Mouse (Mus musculus): ENCODE data around the gene Rab44.

Gene Rab44

GRCm38 (mm10) chr17:29170431-29171000, 56.6 kb downstream of the Rab44 start:
- no peak for DNase-seq

GRCm38 (mm10) chr17:29171001-29171772, 57.2 kb downstream of the Rab44 start:
- peak; percentile 81 for DNase-seq

DNA sequence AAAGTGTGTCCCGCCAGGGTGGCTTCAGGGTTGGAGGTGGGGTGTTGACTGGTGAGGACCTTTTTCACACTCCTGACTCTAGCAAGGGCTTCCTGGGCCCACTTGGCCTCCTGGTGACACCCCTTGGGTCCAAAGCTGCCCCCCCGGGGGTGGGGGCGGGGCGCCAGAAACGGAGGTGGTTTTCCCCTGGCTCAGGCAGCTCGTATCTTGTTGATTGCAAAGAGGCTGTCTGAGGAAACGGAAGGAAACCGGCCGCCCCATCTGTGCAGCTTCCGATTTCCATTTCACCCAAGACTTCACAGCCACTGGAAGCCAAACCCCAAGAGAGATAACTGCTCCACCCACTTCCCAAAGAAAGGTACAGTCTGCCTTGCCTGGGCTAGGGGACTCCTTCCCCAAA, 58.1 kb downstream of the Rab44 start:
- no peak for DNase-seq

- no peak for DNase-seq
Measured at GRCm38 (mm10) chr17:29173165-29173564, 59.2 kb downstream of the Rab44 start.

DNA sequence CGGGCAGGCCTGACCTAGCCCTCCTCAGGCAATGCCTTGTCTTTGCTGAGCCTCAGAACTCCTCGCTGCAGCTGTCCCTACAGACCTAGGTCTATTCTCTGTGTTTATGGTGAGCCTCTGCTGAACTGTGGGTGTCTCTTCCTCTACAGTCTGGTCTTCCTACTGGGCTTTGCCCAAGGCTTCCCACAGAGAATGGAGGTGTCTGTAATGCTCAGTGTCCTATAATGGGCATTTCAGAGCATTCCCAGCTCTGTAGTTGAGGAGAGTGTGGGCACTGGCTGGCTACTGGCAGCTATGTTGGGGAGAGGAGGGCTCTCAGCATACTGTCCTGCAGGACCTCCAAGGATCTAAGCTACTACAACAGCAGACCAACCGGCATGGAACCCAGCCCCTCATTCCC, 61.7 kb downstream of the Rab44 start:
- peak; percentile 39 for DNase-seq

- DNase-seq: peak; percentile 82
Measured at GRCm38 (mm10) chr17:29176391-29177267, 62.7 kb downstream of the Rab44 start.

- DNase-seq: no peak
Measured at GRCm38 (mm10) chr17:29178503-29179059, 64.6 kb downstream of the Rab44 start.

- no peak for DNase-seq
Measured at GRCm38 (mm10) chr17:29179917-29180316, 66.0 kb downstream of the Rab44 start.

DNA sequence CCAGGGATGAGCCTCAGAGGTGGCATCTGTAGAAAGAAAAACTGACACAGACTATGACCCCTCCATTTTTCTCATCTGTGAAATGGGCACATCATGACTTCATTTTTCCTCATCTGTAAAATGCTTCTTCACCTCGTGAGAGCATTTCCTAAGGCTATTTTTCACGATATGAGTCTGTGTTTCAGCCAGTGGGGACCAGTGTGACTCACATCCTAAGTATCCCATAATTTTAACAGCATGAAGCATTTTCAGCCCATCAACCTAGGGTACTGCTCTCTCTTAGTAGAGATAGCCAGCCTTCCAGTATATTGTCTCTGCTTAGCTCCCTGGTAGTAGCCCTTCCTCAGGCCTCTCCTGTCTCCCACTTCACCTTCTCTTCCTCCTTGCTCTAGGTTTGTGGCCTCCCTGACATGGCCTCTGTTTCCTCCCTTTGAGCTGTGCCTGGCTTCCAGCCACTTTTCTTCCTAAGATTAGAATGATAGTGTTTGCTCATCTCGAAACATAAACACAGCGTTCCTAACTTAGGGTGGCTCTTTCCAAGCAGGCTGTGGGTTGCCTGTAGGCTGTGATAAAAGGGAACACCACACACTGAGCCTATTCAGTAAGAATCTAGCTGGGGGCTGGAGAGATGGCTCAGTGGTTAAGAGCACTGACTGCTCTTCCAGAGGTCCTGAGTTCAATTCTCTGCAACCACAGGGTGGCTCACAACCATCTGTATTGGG, 66.6 kb downstream of the Rab44 start:
- DNase-seq: peak; percentile 20

GRCm38 (mm10) chr17:29181751-29182150, 67.8 kb downstream of the Rab44 start:
- no peak for DNase-seq

DNA sequence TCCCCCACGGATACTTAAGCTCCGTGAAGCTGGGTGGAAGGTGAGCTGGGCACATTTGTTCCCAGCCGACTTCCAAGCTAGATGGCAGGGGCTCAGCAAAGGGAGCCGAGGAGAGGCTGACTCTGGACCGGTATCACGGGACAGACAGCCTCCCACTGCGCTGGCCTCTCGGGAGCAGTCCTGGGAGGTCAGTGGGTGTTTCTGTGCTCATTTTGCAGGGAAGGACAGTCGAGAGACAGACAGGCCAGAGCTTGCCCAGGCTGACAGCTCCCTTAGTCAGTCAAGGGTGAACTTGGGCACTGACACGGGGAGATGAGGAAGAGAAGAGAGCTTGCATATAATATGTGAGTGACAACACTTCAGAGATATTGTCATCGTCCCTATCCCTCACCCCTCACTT, 69.2 kb downstream of the Rab44 start:
- DNase-seq: no peak

DNA sequence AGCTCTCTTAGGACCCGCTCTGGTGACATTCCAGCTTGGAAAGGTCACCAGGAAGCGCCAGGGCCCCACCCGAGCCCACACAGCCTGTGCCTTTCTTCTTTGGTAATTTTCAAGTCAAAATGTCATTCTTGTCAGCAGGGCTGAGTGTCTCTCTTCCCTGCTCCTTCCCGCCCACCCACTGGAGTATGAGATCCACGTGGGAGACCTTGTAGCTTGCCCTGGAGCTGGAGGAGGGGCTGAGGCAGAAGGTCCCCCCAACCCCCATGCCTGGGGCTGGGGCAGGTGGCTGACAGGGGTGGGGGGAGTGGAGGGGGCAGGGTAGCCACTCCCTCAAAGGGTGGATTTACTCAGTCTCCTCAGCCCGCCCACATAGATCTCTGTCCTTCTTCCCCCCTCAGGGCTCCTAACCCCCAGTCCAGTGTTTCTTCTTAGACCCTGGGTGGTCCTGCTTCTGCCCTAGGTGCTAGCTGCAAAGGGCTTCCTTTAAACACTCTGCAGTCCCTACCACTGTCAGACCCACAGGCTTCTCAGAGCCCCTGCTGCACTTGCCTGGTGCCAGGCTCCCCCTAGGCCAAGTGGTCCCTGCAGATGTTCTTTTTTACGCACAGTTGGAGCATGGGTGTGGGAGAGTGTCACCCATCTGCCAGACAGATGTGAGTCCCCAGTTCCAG, 71.6 kb downstream of the Rab44 start:
- no peak for DNase-seq

DNA sequence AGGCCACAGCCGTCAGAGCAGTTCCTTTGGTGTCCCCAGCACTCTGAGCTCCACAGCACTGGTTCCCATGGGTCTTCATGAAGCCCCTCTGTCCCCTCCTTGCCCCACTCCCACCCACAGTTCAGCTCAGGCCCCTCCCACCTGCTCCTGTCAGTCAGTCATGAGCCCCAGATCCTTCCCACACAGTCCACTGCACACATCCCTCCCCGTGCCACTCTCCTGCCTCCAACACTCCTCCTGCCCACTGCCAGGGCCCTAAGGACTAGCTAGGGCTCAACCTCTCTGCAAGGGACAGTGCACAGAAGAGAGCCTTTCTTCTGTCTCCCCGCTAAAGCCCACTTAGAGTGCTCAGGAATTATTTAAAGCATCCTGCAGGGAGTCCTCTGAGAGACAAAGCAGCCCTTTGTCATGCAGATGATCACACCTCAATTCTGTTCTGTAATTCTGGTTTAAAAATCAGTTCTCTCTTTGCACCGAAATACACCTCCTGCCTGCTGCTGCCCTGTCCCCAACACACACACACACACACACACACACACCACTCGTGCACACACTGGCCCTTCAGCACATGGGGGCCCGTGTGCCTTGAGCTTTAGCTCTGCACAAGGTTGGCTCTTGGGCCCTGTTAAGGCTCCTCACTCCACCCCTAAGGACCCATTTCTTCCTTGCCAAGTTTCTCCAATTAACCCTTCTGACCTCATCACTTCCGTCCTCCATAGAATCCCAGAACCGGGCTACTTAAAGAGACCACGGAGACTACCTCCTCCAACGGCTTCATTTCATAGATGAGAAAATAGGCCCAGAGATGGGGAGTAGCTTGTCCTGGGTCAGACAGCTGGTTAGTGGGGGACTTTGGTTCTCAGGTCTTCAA, 73.3 kb downstream of the Rab44 start:
- DNase-seq: no peak

- DNase-seq: no peak
Measured at GRCm38 (mm10) chr17:29188989-29189388, 75.0 kb downstream of the Rab44 start.

DNA sequence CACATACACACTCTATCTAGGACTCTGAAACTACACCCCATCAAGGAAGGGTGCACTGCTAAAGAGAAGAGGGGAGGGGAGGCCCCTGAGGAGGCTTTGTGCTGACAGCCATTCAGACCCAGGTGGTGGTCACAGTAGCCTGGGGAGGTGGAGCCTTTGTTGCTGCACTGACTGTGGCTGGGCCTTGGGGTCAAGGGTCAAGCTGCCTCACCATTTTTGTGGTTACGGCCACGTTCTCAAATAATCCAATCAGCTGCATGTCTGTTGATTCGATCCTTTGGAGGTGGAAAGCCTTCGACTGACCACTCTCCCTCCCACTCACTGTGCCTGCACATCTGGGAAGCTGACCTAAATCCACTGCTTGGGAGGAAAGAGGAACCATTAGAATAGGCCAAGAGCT, 81.6 kb downstream of the Rab44 start:
- DNase-seq: no peak

All from right cerebral cortex, postnatal 25 days (tissue).